Mouse (Mus musculus) heart, embryonic 14.5 days (tissue): ENCODE measurements around the gene 2610002M06Rik. TPM values are rescaled to one million over a fixed set of nuclear protein-coding genes. Genes with fewer than 3 reads are reported as not detected.

Source experiments
- ATAC-seq: fragments of 200-750 bp; cut with Nextera tagmentation; 2 replicates; pipeline ENCODE4 v1.8.0; 2017; ENCODE audit warnings: low read depth, moderate TSS enrichment; ENCODE audit not compliant: insufficient number of reproducible peaks, insufficient read depth, low FRiP score
- H3K27ac ChIP-seq, 2 experiments: fragments of 200-500 bp in 1 of 2; fragments of 300-500 bp in 1 of 2; sonication (generic) in 1 of 2; replicated peaks in 1 of 2; 2 replicates each; pipeline ENCODE4 v1.5.1; 2012 to 2014; ENCODE audit warnings: low read depth in 2 of 2, low read length in 2 of 2, control low read depth in 1 of 2, mild to moderate bottlenecking in 1 of 2, mixed read lengths in 1 of 2; ENCODE audit not compliant: control insufficient read depth in 1 of 2, insufficient read depth in 1 of 2
- H3K27me3 ChIP-seq: fragments of 300-500 bp; sonication (generic); 2 replicates; pipeline ENCODE4 v1.6.1; 2014; ENCODE audit warnings: mild to moderate bottlenecking, low read length, control low read depth; ENCODE audit not compliant: control insufficient read depth, insufficient read depth
- H3K36me3 ChIP-seq: fragments of 300-500 bp; sonication (generic); 2 replicates; pipeline ENCODE4 v1.6.1; 2014; ENCODE audit warnings: mild to moderate bottlenecking, control low read depth, low read length, mixed read lengths; ENCODE audit not compliant: control insufficient read depth, insufficient read depth
- H3K4me1 ChIP-seq, 2 experiments: fragments of 200-500 bp in 1 of 2; fragments of 300-500 bp in 1 of 2; sonication (generic) in 1 of 2; 2 replicates each; pipeline ENCODE4 v1.6.1; 2012 to 2014; ENCODE audit warnings: low read length in 2 of 2, control low read depth in 1 of 2, mixed read lengths in 1 of 2; ENCODE audit not compliant: control insufficient read depth in 2 of 2, insufficient read depth in 2 of 2
- H3K4me2 ChIP-seq: fragments of 300-500 bp; sonication (generic); 2 replicates; pipeline ENCODE4 v1.6.1; 2014; ENCODE audit warnings: mild to moderate bottlenecking, low read length
- H3K4me3 ChIP-seq, 2 experiments: fragments of 200-500 bp in 1 of 2; fragments of 300-500 bp in 1 of 2; sonication (generic) in 1 of 2; 2 replicates each; pipeline ENCODE4 v1.5.1; 2012 to 2014; ENCODE audit warnings: low read length in 2 of 2, mild to moderate bottlenecking in 2 of 2, control low read depth in 1 of 2, low read depth in 1 of 2, moderate library complexity in 1 of 2; ENCODE audit not compliant: control insufficient read depth in 1 of 2, insufficient read depth in 1 of 2
- H3K9ac ChIP-seq: fragments of 300-500 bp; sonication (generic); 2 replicates; pipeline ENCODE4 v1.6.1; 2014; ENCODE audit warnings: mild to moderate bottlenecking, low read length
- H3K9me3 ChIP-seq: fragments of 300-500 bp; sonication (generic); 2 replicates; pipeline ENCODE4 v1.6.1; 2016; ENCODE audit warnings: low read length, control low read depth; ENCODE audit not compliant: control insufficient read depth
- WGBS: fragments of 180-500 bp; shearing (Covaris S2); extraction: QIAGEN DNeasy Blood & Tissue Kit; methylation state at CpG from one replicate; pipeline ENCODE4 v1.1.7; 2014; 5-methylcytosine and 5-hydroxymethylcytosine counted together
- polyA plus RNA-seq: library from polyadenylated mRNA; unstranded; fragments of >200 nt; fragmentation: Nextera tagmentation; extraction: Ambion mirVana; gene quantifications from 2 replicates; pipeline ENCODE4 v1.2.1, GENCODE M21; 2014

2610002M06Rik gene
- polyA plus RNA-seq, 1 experiment from 2014 or later = 15.3 TPM

- no peaks in the 10 kb centered on the region for H3K4me1 ChIP-seq
- no peak overlapping the region for H3K4me2 ChIP-seq
- WGBS = 25% methylated on average over 8 of the region's 8 CpGs
- H3K27ac ChIP-seq = no peak overlapping the region
- ATAC-seq = no peak
- H3K4me3 ChIP-seq = no peak overlapping the region
- H3K27me3 ChIP-seq = no peaks in the 10 kb centered on the region
- peaks cover 13% of the 10 kb centered on the region for H3K36me3 ChIP-seq
- H3K9ac ChIP-seq = no peak overlapping the region
- no peaks in the 10 kb centered on the region for H3K9me3 ChIP-seq
Measured at GRCm38 (mm10) chrX:107790750-107791493, 25.2 kb downstream of the 2610002M06Rik start.

- no peak overlapping the region for H3K27ac ChIP-seq
- no peak for ATAC-seq
- H3K9ac ChIP-seq = no peak overlapping the region
- no peaks in the 10 kb centered on the region for H3K4me1 ChIP-seq
- 83% methylated on average over 1 of the region's 1 CpGs for WGBS
- no peaks in the 10 kb centered on the region for H3K9me3 ChIP-seq
- no peaks in the 10 kb centered on the region for H3K27me3 ChIP-seq
- H3K4me2 ChIP-seq = no peak overlapping the region
- H3K36me3 ChIP-seq = peaks cover 13% of the 10 kb centered on the region
- no peak overlapping the region for H3K4me3 ChIP-seq
Measured at GRCm38 (mm10) chrX:107790136-107790535, 26.0 kb downstream of the 2610002M06Rik start.

DNA sequence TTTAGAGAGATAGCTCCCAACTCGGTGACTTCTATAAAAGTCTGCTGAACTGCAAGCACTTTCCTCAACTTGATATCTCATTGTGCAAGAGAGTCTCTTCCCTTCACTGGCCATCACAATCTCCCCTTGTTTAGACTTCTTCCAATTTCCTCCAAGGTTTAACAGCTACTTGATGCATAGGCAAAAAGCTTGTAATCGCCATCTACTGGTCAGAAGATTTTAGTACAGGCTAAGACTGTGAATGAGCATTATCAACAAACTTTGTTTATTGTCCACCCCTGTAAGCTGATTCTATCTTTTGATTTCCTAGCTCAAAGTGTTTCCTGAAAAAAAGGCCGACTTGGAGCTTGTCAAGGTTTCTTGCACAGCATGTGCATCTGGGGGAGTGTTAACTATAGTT, 48.2 kb downstream of the 2610002M06Rik start:
- 19% methylated on average over 3 of the region's 3 CpGs for WGBS
- H3K4me2 ChIP-seq = no peak overlapping the region
- H3K9me3 ChIP-seq = no peaks in the 10 kb centered on the region
- H3K4me1 ChIP-seq = no peaks in the 10 kb centered on the region
- no peak overlapping the region for H3K27ac ChIP-seq
- no peak overlapping the region for H3K9ac ChIP-seq
- no peaks in the 10 kb centered on the region for H3K27me3 ChIP-seq
- no peak overlapping the region for H3K4me3 ChIP-seq
- H3K36me3 ChIP-seq = no peaks in the 10 kb centered on the region
- ATAC-seq = no peak

Other genes starting within 250 kb of the 2610002M06Rik start
- gene Tbx22, start 148.4 kb downstream of the 2610002M06Rik start, polyA plus RNA-seq = not detected in 2 replicates
- gene Tent5d, start 23.7 kb downstream of the 2610002M06Rik start, polyA plus RNA-seq = 0.90 and 2.1 TPM in 2 replicates
- gene Gm732, start 132.1 kb upstream of the 2610002M06Rik start, polyA plus RNA-seq = not detected in 2 replicates